In genomic region chr11:11242694-11243377, GRCm38 (mm10) we compare ENCODE assay signal across 28 mouse cellular contexts.
DNase-seq lines count a peak whose midpoint lies in the region; ATAC-seq and TF ChIP-seq lines count a peak whose summit lies in the region.
"Had no signal": no experiment of that assay in that cellular context is flagged by ENCODE, and none has a peak within 500 bp of the region (broad histone marks: within the 10 kb centered on the region; RNA-seq: fewer than 3 reads in every experiment).

No protein-coding gene starts in this region.

- no peak overlapping the region for H3K4me2 ChIP-seq in forebrain, embryonic 15.5 days (replicated peaks)
- no peak overlapping the region for H3K4me2 ChIP-seq in forebrain, embryonic 11.5 days (ENCODE audit: low read depth, low read length, severe bottlenecking)
- H3K4me2 ChIP-seq in midbrain, embryonic 14.5 days (ENCODE audit: low read length): no peak overlapping the region
- no peak overlapping the region for H3K4me2 ChIP-seq in forebrain, embryonic 16.5 days (ENCODE audit: low read length)
- H3K4me2 ChIP-seq: embryonic facial prominence, embryonic 13.5 days; heart, embryonic 15.5 days; intestine, embryonic 15.5 days; limb, embryonic 15.5 days; lung, embryonic 15.5 days; neural tube, embryonic 13.5 days; stomach, embryonic 15.5 days had no signal

- no peak for DNase-seq in forebrain, embryonic 11.5 days (ENCODE audit: low spot score)
- peak; percentile 61 for DNase-seq in midbrain, embryonic 14.5 days
- DNase-seq in midbrain, embryonic 10.5 days (ENCODE audit: low spot score): no peak
- peak; percentile 6 for DNase-seq in telencephalon, adult 2 months (ENCODE audit: low read depth, low spot score)
- no peak for DNase-seq in testis, postnatal 14 days (ENCODE audit: low spot score)
- DNase-seq in lung, adult 2 months: no peak
- DNase-seq: adrenal gland, postnatal 36 days; cerebellum, adult 2 months; cerebellum, postnatal 25 days; gastrocnemius, postnatal 36 days; kidney, adult 9 months; kidney, postnatal 14 days; left cerebral cortex, postnatal 4 days; lung, postnatal 36 days; thymus, adult 2 months; thymus, postnatal 4 days had no signal

- no peaks in the 10 kb centered on the region for H3K36me3 ChIP-seq in forebrain, embryonic 15.5 days
- H3K36me3 ChIP-seq in forebrain, embryonic 11.5 days (ENCODE audit: control insufficient read depth, insufficient read depth, low read length): no peaks in the 10 kb centered on the region
- no peaks in the 10 kb centered on the region for H3K36me3 ChIP-seq in midbrain, embryonic 14.5 days (ENCODE audit: control insufficient read depth, insufficient read depth, low read length)
- H3K36me3 ChIP-seq in midbrain, embryonic 10.5 days: no peaks in the 10 kb centered on the region
- no peaks in the 10 kb centered on the region for H3K36me3 ChIP-seq in forebrain, embryonic 16.5 days (ENCODE audit: control insufficient read depth, insufficient read depth)
- H3K36me3 ChIP-seq: embryonic facial prominence, embryonic 13.5 days; heart, embryonic 15.5 days; intestine, embryonic 15.5 days; limb, embryonic 15.5 days; lung, embryonic 15.5 days; neural tube, embryonic 13.5 days; stomach, embryonic 15.5 days had no signal

- H3K9ac ChIP-seq in forebrain, embryonic 15.5 days (replicated peaks): no peak overlapping the region
- H3K9ac ChIP-seq in forebrain, embryonic 11.5 days (ENCODE audit: low read length): no peak overlapping the region
- H3K9ac ChIP-seq in midbrain, embryonic 14.5 days (replicated peaks; ENCODE audit: low read length): no peak overlapping the region
- no peak overlapping the region for H3K9ac ChIP-seq in forebrain, embryonic 16.5 days (replicated peaks; ENCODE audit: low read depth, low read length)
- H3K9ac ChIP-seq: embryonic facial prominence, embryonic 13.5 days; heart, embryonic 15.5 days; intestine, embryonic 15.5 days; limb, embryonic 15.5 days; liver, embryonic 14.5 days; lung, embryonic 15.5 days; neural tube, embryonic 13.5 days; stomach, embryonic 15.5 days had no signal

- ATAC-seq in forebrain, embryonic 15.5 days (replicated peaks): peak; percentile 74
- no peak for ATAC-seq in forebrain, embryonic 11.5 days (replicated peaks; ENCODE audit: low FRiP score)
- ATAC-seq in midbrain, embryonic 14.5 days (ENCODE audit: low FRiP score, low TSS enrichment): peak; percentile 69
- ATAC-seq in forebrain, embryonic 16.5 days: peak; percentile 82
- ATAC-seq: intestine, embryonic 15.5 days; Patski had no signal

- 39% methylated on average over 6 of the region's 6 CpGs for WGBS in forebrain, embryonic 15.5 days
- 79% methylated on average over 6 of the region's 6 CpGs for WGBS in forebrain, embryonic 11.5 days
- 62% methylated on average over 6 of the region's 6 CpGs for WGBS in midbrain, embryonic 14.5 days
- 85% methylated on average over 6 of the region's 6 CpGs for WGBS in midbrain, embryonic 10.5 days
- WGBS in forebrain, embryonic 16.5 days: 38% methylated on average over 6 of the region's 6 CpGs
- 45% methylated on average over 6 of the region's 6 CpGs for WGBS in lung, adult 2 months

- no peak for TF ChIP-seq CTCF in lung, adult 2 months (IDR thresholded peaks at IDR 0.05; ENCODE audit: insufficient read depth, low read length)

- no peaks in the 10 kb centered on the region for H3K27me3 ChIP-seq in forebrain, embryonic 15.5 days
- no peaks in the 10 kb centered on the region for H3K27me3 ChIP-seq in forebrain, embryonic 11.5 days (ENCODE audit: control insufficient read depth, insufficient read depth, low read length)
- no peaks in the 10 kb centered on the region for H3K27me3 ChIP-seq in midbrain, embryonic 14.5 days (ENCODE audit: control insufficient read depth, insufficient read depth, low read length)
- no peaks in the 10 kb centered on the region for H3K27me3 ChIP-seq in midbrain, embryonic 10.5 days (ENCODE audit: low read depth, poor library complexity, severe bottlenecking)
- H3K27me3 ChIP-seq in forebrain, embryonic 16.5 days (replicated peaks; ENCODE audit: control insufficient read depth, insufficient read depth, low read length): no peaks in the 10 kb centered on the region
- H3K27me3 ChIP-seq: embryonic facial prominence, embryonic 13.5 days; heart, embryonic 15.5 days; intestine, embryonic 15.5 days; limb, embryonic 15.5 days; lung, embryonic 15.5 days; neural tube, embryonic 13.5 days; Patski; stomach, embryonic 15.5 days had no signal

- no peaks in the 10 kb centered on the region for H3K9me3 ChIP-seq in forebrain, embryonic 15.5 days
- H3K9me3 ChIP-seq in forebrain, embryonic 11.5 days (ENCODE audit: control insufficient read depth, low read length): no peaks in the 10 kb centered on the region
- H3K9me3 ChIP-seq in midbrain, embryonic 14.5 days (ENCODE audit: control insufficient read depth, low read length): no peaks in the 10 kb centered on the region
- H3K9me3 ChIP-seq in midbrain, embryonic 10.5 days (replicated peaks): no peaks in the 10 kb centered on the region
- no peaks in the 10 kb centered on the region for H3K9me3 ChIP-seq in forebrain, embryonic 16.5 days (ENCODE audit: control insufficient read depth, low read length)
- H3K9me3 ChIP-seq: embryonic facial prominence, embryonic 13.5 days; heart, embryonic 15.5 days; intestine, embryonic 15.5 days; limb, embryonic 15.5 days; lung, embryonic 15.5 days; neural tube, embryonic 13.5 days; stomach, embryonic 15.5 days had no signal

- peaks cover 9% of the 10 kb centered on the region; the same call in 1 of the 2 replicates for H3K4me1 ChIP-seq in forebrain, embryonic 15.5 days
- H3K4me1 ChIP-seq in forebrain, embryonic 11.5 days (replicated peaks; ENCODE audit: control insufficient read depth, insufficient read depth, low read length): no peaks in the 10 kb centered on the region
- no peaks in the 10 kb centered on the region for H3K4me1 ChIP-seq in midbrain, embryonic 14.5 days (ENCODE audit: control insufficient read depth, insufficient read depth, low read length)
- 0 out of 2 replicates have a peak, but pooled peaks cover 5% of the 10 kb centered on the region for H3K4me1 ChIP-seq in midbrain, embryonic 10.5 days
- no peaks in the 10 kb centered on the region; the same call in 1 of the 2 replicates for H3K4me1 ChIP-seq in forebrain, embryonic 16.5 days (replicated peaks; ENCODE audit: control insufficient read depth, insufficient read depth, low read length)
- H3K4me1 ChIP-seq in lung, adult 2 months (ENCODE audit: control insufficient read depth, insufficient read depth, low read length): no peaks in the 10 kb centered on the region
- H3K4me1 ChIP-seq: embryonic facial prominence, embryonic 13.5 days; heart, embryonic 15.5 days; intestine, embryonic 15.5 days; limb, embryonic 15.5 days; lung, embryonic 15.5 days; neural tube, embryonic 13.5 days; stomach, embryonic 15.5 days had no signal

- H3K4me3 ChIP-seq in forebrain, embryonic 15.5 days: no peak overlapping the region
- H3K4me3 ChIP-seq in forebrain, embryonic 11.5 days (ENCODE audit: low read depth, low read length): no peak overlapping the region
- H3K4me3 ChIP-seq in midbrain, embryonic 14.5 days (replicated peaks; ENCODE audit: low read depth, low read length): no peak overlapping the region
- no peak overlapping the region for H3K4me3 ChIP-seq in midbrain, embryonic 10.5 days
- H3K4me3 ChIP-seq in forebrain, embryonic 16.5 days (replicated peaks; ENCODE audit: low read length): no peak overlapping the region
- no peak overlapping the region for H3K4me3 ChIP-seq in lung, adult 2 months (replicated peaks; ENCODE audit: extremely low read depth, low read depth, low read length)
- H3K4me3 ChIP-seq: embryonic facial prominence, embryonic 13.5 days; heart, embryonic 15.5 days; intestine, embryonic 15.5 days; limb, embryonic 15.5 days; lung, embryonic 15.5 days; myocyte; neural tube, embryonic 13.5 days; stomach, embryonic 15.5 days had no signal

- TF ChIP-seq POLR2A in lung, adult 2 months (IDR thresholded peaks at IDR 0.05; ENCODE audit: borderline replicate concordance, extremely low read depth, low read depth, low read length): no peak

- H3K27ac ChIP-seq in forebrain, embryonic 15.5 days (replicated peaks): no peak overlapping the region
- no peak overlapping the region for H3K27ac ChIP-seq in forebrain, embryonic 11.5 days (ENCODE audit: low read depth, low read length)
- no peak overlapping the region for H3K27ac ChIP-seq in midbrain, embryonic 14.5 days (replicated peaks; ENCODE audit: low read depth, low read length)
- no peak overlapping the region for H3K27ac ChIP-seq in midbrain, embryonic 10.5 days (replicated peaks)
- H3K27ac ChIP-seq in forebrain, embryonic 16.5 days (ENCODE audit: low read length): no peak overlapping the region
- H3K27ac ChIP-seq: embryonic facial prominence, embryonic 13.5 days; heart, embryonic 15.5 days; intestine, embryonic 15.5 days; limb, embryonic 15.5 days; liver, embryonic 14.5 days; lung, embryonic 15.5 days; neural tube, embryonic 13.5 days; stomach, embryonic 15.5 days had no signal

Comparison
In these comparisons a context has a peak if more than half of its experiments do, and no peak if none do; other contexts are left out.
1. DNase-seq: peak in midbrain, embryonic 14.5 days (single experiment) and telencephalon, adult 2 months (single experiment); none in forebrain, embryonic 11.5 days (single experiment), midbrain, embryonic 10.5 days (single experiment), testis, postnatal 14 days (single experiment) and lung, adult 2 months (single experiment).